Mouse (Mus musculus) heart, postnatal 36 days (tissue): ENCODE data around the gene Caskin1. TPM values are rescaled to one million over a fixed set of nuclear protein-coding genes. Genes with fewer than 3 reads are reported as not detected.
"Not testable (repeated sequence)": the region's sequence is repeated elsewhere in the genome, so short reads cannot be mapped to it uniquely, and the experiment has no call there.

Experiments
- DNase-seq, 2 experiments: peaks; one replicate each; pipeline ENCODE4 v3.0.0; 2021 to 2022
- intact Hi-C: fragments of 180-260 bp; cut with DNase I; formaldehyde crosslinking; loops from one replicate; pipeline ENCODE4 v1.15.1; 2025
- total RNA-seq, 2 experiments: library from RNA; stranded (reverse); gene quantifications; 2 replicates each; pipeline ENCODE4 v1.2.3; 2021

Caskin1 gene
- total RNA-seq = under 1 TPM; 0.11 to 0.14 TPM

DNA sequence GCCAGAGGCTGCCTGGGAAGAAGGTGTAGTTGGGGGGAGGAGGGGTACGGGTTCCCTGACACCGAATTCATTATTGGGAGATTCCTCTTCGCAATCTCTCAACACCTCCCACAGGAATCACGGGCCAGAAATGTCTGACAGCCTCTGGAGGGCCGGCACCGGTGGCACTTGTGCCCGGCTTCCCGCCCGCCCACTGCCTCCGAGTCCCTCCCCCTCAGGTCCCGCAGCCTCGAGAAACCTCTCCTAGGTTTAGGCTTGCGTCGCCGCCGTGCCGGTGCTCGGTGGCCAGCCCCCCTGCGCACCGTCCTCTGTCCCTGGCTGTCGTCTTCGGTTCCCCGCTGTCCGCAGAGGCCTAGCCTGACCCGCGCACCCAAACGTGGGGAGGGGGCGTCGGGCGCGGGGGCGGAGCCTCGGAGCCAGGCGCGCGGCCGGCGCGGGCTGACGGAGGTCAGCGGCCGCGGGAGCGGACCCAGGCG, at the start of gene Caskin1:
Caskin1 (plus strand) TSS at position 416 of the 476 bp plus-strand sequence.
- intact Hi-C loops = no loop called here
- DNase-seq = no peak

GRCm38 (mm10) chr17:24440377-24440776, 48.0 kb upstream of the Caskin1 start:
- DNase-seq = no peak
- intact Hi-C loops = no loop called here

DNA sequence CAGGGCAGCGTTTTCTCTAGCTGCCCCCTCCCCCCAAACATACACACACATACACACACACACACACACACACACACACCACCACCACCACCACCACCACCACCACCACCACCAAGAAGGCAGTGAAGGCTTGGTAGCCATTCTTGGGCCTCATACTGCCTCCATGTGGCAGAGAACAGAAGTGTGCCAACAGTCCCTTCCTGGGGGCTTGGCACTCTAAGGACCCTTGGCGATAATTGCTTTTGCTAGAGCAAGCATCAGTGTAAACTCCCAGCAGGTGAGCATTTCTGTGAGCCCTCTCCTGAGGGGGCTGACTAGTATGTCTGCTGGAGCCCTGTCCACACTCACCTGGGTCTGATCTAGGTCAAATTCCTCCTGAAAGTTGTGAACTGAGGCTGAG, 47.3 kb upstream of the Caskin1 start:
- no peak for DNase-seq
- intact Hi-C loops = no loop called here

DNA sequence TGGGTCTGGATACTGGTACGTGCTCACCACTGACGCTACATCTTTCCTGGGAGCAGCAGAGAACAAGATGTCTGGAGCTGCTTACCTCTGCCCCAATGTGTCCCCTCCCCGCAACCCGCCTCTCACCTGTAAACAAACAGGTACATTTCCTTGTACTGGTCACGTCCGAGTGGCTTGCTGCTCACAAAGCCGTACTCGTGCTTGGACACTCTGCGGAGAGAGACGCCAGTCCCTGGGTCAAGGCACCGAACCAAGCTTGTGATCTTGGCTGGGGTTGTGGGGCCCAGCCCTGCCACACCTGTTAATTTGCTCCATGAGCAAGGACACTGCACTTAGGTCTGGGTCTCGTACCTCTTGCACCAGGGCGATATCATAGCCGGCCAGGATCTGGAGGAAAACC, 46.3 kb upstream of the Caskin1 start:
- DNase-seq = no peak
- intact Hi-C loops = no loop called here

DNA sequence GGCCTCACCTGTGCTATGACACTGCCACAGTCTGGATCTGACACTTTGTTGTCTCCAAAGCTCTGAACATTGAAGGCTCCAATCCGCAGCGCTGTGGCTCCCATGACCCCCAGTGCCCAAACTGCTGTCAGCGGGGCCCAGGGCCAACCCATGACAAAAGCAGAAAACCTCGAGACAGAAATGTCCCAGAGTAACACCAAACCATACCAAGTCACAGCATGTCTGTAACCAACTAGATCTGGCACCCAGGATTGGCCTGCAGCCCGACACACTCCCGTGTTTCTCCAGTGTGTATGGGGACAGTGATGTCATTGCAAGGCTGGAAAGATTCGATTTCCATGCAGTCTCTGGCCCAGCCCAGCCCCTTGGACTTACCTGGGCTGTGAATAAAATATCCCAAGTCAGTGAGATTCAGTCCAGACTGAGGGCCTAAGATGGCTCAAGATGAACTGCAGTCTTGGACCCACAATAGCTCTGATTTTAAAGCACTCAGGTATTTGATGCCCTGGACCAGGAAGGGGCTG, 45.7 kb upstream of the Caskin1 start, which contains the start of gene Dnase1l2:
Dnase1l2 (minus strand) TSS at position 474 of the 524 bp plus-strand sequence.
- no peak for DNase-seq
- intact Hi-C loops = no loop called here

DNA sequence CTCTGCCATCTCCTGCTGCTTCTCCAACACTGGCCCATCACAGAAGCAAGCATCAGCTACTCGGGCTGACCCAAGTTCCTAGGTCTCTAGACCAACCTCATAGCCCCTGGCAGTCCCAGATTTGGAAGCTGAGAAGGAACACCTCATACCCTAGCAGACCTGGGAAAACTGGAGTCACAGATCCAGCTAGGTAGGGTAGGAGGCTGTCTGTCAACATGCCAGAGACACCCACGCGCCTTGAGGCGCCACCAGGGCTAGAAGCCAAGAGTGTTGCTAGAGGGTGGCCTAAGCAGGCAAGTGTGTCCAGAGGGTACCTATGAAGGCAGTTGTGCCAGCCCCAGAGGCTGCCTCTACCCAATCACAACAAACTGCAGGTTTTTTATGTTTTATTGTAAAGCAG, 45.0 kb upstream of the Caskin1 start:
- intact Hi-C loops = no loop called here

DNA sequence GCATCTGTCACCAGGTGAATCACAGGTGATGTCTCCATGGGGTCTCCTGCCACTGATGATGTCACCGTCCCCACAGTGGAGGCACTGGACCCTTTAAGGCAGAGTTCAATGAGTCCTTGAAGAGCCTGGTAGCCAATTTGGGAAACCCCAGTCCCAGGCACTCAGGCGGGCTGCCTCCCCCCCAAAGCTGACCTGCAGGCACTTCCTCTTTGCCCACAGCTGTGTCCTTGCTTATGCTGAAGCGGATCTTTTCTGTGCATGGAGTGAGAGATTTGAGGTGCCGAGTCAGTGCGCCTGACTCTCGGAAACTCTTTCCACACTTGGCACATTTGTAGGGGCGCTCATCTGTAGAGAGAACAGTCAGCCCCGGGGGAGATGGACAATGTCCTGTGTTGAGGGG, 41.8 kb upstream of the Caskin1 start:
- DNase-seq = no peak
- intact Hi-C loops = no loop called here

More for the DNA sequence above, 45.0 kb upstream of the Caskin1 start:
- no peak for DNase-seq

- intact Hi-C loops = no loop called here
- DNase-seq = no peak
Measured at GRCm38 (mm10) chr17:24449507-24449906, 38.9 kb upstream of the Caskin1 start.

- no peak for DNase-seq
- intact Hi-C loops = no loop called here
Measured at GRCm38 (mm10) chr17:24451220-24451619, 37.2 kb upstream of the Caskin1 start.

DNA sequence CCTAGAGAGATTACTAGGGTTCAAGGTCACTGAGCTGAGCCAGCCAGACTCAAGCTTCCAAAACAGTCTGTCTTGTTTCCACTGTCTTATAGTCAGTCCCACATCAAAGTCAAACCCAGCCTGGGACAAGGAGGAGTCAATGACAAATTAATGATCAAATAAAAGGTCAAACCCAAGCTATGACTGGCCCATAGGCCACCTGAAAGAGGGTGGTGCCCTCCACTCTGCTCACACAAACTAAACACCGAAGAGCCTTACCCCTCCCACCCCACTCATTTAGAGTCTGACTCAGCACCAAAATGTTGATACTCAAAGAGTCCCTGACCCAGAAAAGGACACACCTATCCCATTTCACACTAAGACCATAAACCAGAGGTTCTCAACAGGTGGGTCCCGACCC, 35.0 kb upstream of the Caskin1 start:
- intact Hi-C loops = no loop called here
- no peak for DNase-seq

DNA sequence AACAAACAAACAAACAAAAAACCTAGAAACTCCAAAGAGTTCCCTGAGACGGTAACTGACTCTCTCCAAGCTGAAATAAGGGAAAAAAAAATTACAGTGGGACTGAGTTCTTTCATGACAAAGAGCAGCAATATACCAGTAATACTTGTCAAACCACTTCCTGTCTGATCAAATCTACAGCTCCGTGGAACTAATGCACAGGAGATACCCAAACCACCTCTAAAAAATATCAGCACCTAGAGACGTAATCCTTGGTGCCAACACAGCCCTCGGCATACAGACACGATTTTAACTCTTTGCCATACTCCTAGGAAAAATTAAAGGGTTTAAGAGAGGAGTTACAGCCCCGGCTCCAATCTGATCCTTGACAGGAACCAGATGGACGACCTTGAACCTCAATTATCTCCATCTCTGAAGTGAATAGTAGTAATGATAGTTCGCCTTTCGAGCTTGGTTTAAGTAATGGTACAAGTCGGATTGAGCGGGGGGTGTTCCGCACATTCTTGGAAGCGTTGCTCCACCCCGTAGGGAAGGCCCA, 34.1 kb upstream of the Caskin1 start:
- DNase-seq = no peak
- intact Hi-C loops = no loop called here

DNA sequence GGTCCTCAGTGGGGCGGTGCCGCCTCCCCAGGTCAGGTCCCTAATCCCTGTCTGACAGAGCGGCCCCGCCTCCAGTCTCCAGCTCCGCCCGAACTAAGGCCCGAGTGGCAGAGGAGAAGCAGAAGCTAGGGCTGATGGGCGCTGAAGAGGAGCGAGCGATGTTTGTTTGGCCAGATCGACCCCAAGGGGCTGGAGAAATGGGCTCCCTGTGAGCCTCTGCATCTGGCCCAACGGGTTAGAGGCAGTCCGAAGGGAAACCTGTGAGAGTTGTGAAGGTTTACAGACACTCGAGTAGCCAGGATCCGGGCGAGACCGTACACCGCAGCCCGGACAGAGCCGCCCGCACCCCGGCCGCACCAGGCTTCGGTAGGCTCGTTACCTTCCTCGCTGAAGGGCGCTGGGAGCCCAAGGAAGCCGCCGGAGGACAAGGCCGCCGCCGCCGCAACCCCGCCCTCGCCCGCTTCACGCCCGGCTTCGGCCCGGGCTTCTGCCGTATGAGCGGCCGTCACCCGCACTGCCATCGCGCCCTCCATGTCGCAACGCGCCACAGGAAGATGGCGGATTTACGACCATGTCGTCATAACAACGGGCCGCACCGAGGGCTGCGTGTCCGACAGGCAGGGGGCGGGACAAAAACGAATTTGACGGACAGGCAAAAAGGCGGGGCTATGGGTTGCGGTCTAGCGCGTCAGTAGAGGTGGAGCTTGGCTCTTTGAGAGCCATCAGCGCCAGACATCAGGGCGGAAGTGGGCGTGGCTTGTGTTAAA, 33.5 kb upstream of the Caskin1 start:
- intact Hi-C loops = no loop called here
- peak; percentile 99 for DNase-seq

DNA sequence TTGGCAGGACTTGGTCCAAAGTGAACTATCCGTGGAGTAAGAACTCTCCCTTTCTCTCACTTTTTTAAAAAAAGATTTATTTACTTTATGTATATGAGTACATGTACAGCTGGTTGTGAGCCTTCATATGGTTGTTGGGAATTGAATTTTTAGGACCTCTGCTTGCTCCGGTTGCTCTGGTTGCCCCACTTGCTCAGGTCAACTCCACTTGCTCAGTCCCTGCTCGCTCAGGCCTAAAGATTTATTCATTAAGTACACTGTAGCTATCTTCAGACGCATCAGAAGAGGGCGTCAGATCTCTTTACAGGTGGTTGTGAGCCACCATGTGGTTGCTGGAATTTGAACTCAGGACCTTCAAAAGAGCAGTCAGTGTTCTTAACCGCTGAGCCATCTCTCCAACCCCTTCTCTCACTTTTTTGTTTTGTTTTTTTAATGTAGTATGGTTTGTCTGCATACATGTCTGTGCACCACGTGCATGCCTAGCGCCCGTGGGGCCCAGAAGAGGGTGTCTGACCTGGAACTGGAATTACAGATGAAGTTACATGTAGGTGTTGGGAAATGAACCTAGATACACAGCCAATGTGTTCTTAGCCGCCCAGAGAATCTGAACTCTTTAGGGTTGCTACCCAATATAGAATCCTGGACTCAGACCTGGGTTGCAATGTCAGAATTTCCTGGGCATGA, 32.7 kb upstream of the Caskin1 start:
- DNase-seq, intact Hi-C loops: not testable (repeated sequence)

DNA sequence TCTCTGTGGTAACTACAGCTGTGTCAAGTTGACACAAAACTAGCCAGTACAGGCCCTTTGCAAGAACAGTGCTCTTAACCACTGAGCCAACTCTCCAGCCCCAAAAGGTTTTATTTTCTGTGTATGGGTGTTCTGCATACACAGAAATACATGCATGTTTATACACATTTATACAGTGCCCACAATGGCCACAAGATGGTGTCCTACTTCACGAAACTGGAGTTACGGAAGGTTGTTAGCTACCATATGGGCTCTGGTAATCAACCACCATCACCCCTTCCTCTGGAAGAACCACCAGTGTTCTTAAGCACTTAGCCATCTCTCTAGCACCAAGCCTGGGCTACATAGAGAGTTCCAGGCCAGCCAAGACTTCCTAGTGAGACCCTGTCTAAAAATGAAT, 26.8 kb upstream of the Caskin1 start:
- intact Hi-C loops = no loop called here
- no peak for DNase-seq

- no peak for DNase-seq
- intact Hi-C loops = no loop called here
Measured at GRCm38 (mm10) chr17:24462932-24463331, 25.5 kb upstream of the Caskin1 start.

DNA sequence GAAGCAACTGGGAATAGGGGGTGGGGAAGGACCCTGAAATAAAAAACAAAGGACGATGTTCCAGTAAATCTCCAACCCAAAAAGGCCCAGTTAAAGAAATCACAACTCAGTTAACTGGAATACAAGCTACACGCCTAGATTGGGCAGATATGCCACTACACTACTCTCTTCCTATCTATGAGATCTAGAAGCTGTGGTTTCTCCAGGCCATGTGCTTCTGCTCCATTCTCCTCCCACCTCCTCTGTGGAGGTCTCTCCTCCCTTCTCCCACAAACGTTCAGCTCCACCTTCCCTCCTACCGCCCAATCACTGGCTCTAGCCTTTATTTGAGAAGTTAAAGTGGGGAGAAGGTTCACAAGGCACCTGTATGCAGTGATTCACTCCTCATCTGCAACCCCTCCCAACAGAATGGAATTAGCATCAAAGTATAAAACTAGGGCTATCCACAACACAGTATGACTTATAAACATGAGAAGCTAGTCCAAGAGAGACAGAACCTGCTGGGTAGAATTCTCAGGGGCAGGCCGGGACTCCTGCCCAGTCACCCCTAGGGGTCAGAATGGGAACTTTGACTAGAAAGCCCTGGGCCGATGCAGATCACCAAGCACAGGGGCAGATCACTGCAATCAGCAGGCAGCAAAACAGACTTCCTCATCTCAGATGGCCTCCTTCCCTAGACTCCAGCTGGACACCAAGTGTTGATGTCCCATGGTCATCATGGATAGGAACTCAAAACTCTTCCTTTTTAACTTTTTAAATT, 24.8 kb upstream of the Caskin1 start:
- intact Hi-C loops = no loop called here
- no peak for DNase-seq

DNA sequence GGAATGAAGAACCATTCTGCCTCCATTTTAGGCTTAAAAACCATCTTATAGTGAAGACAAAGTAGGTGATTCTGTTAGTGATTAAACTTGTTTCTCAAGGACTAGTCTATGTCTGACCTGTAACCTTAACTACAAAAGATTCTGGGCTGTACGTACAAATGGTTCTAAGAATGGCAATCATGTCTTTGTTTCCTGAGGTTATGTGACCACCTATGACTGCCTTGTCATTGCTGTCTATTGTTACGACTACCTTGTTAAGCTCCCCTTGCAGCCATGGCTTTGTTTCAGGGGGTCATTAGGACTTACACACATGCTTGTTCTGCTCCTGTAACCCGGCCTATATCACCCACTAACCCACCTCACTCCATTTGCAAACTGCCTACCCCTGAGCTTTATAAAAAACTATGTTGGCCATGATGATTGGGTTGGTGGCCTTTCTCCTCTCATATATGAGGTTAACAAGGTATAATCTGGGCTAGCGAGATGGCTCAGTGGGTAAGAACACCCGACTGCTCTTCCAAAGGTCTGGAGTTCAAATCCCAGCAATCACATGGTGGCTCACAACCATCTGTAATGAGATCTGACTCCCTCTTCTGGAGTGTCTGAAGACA, 19.7 kb upstream of the Caskin1 start:
- intact Hi-C loops = no loop called here
- DNase-seq = no peak

GRCm38 (mm10) chr17:24469336-24469909, 19.0 kb upstream of the Caskin1 start:
- intact Hi-C loops = no loop called here
- no peak for DNase-seq

GRCm38 (mm10) chr17:24469910-24470602, 18.3 kb upstream of the Caskin1 start, which contains the start of the genes E4f1 and Pgp:
E4f1 (minus strand) TSS chr17:24470313.
Pgp (plus strand) TSS chr17:24470392.
- intact Hi-C loops = no loop called here
- DNase-seq = peak; percentile 97 to 99
